Mouse (Mus musculus) layer of hippocampus, postnatal 36 days (tissue): ENCODE measurements around the gene Rpia. TPM values are rescaled to one million over a fixed set of nuclear protein-coding genes. Genes with fewer than 3 reads are reported as not detected.
A peak's percentile ranks its signal among the peaks of the same experiment; 100 is the strongest.
"Not testable (repeated sequence)": the region's sequence is repeated elsewhere in the genome, so short reads cannot be mapped to it uniquely, and the experiment has no call there.

Experiments
- DNase-seq, 2 experiments: peaks; one replicate each; pipeline ENCODE4 v3.0.0; 2022
- total RNA-seq, 2 experiments: library from RNA; stranded (reverse); gene quantifications; 2 replicates each; pipeline ENCODE4 v1.2.3; 2021

Rpia gene
- total RNA-seq: 10 to 100 TPM; 11.7 to 13.0 TPM

- peak; percentile 97 for DNase-seq
Observed at GRCm38 (mm10) chr6:70791824-70792535, at the start of gene Rpia. Gene Rpia, minus strand, starts transcription at chr6:70792232.

- no peak for DNase-seq
Observed at GRCm38 (mm10) chr6:70840281-70840680, 48.2 kb upstream of the Rpia start.

- DNase-seq: no peak
Observed at GRCm38 (mm10) chr6:70838532-70838931, 46.5 kb upstream of the Rpia start.

DNA sequence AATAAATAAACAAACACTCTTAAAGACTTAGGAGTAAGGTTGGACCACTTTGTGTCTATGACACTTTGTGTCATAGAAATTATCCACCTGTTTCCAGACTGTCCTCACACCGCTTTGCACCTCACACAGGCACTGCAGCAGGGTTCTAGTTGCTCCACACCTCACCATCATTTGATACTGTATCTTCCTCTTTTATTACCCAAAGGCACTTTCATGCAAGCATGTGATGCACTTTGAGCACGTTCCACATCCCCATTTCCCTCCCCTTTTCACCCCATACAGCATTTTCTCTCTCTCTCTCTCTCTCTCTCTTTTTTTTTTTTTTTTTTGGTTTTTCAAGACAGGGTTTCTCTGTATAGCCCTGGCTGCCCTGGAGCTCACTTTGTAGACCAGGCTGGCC lies 45.3 kb upstream of the Rpia start:
- DNase-seq: no peak

DNA sequence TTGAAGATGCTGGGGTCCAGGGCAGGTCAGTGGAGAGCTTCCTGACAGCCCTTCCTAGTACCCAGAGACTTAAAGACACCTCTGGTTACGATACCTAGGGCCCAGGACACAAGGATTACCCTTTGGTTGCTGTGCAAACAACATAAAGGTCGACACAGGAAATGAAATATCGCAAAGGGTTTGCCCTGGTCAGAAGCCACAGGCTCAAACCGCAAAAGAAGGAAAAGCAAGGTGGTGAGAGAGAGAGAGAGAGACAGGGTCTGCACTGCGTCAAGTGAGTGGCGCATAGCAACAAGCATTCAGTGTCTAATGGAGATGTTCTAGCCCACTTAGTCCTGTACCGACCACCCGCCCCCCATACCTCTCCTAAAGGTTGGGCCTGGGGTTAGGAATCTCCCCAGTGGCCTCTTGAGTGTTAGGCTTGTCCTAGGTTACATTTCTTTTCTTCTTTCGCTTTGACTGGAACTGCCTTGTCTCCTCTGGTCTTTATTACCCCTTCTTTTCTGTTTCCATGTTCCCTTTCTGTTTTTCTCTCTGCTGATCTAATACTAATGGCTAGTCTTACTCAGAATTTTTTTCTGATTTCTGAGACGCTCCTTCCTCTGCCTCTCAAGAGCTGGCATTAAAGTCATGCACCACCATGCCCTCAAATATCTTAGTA lies 39.3 kb upstream of the Rpia start:
- DNase-seq: no peak

DNA sequence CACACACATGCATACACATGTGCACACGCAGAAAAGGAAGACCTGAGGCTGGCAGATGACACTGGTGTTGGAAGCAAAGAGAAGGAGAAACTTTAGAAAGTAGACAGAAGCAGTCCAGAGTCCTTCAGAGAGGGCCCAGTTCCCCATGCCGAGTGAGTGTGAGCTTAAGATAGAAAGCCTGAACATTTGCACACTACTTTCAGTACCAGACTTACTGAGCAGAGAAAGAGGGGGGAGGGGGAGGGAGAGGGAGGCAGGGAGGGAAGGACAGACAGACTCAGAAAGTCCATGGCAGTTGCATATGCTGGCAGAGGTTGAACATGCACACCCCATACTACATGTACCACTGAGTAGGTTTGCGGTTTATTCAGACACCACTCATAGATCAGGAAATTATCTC lies 38.5 kb upstream of the Rpia start:
- DNase-seq: no peak

GRCm38 (mm10) chr6:70829451-70829850 lies 37.4 kb upstream of the Rpia start:
- DNase-seq: no peak

GRCm38 (mm10) chr6:70824987-70825337 lies 32.9 kb upstream of the Rpia start:
- DNase-seq: no peak

GRCm38 (mm10) chr6:70824085-70824986 lies 32.3 kb upstream of the Rpia start:
- peak; percentile 66 to 72 for DNase-seq

- not testable (repeated sequence) for DNase-seq
Observed at GRCm38 (mm10) chr6:70823277-70823676, 31.2 kb upstream of the Rpia start.

GRCm38 (mm10) chr6:70822386-70822910 lies 30.4 kb upstream of the Rpia start:
- DNase-seq: no peak

DNA sequence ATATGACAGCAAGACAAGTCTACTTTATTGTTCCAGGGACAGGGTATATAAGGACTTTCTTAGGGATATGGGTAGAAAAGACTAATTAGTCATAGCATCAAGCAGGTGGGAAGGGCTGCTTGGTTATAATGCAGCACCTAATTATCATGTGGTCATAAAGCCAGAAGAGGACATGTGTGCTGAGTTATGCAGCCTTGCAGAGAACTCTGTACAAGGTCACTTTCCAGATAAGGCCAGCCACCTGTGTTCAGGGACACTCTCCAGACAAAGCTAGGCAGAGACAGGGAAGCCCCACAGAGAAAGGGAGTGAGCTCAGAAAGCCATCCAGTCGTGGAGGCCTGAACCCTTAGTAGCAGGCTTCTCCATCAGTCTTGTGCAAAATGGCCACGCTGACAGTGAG lies 29.5 kb upstream of the Rpia start:
- no peak for DNase-seq

GRCm38 (mm10) chr6:70815471-70815870 lies 23.4 kb upstream of the Rpia start:
- no peak for DNase-seq

DNA sequence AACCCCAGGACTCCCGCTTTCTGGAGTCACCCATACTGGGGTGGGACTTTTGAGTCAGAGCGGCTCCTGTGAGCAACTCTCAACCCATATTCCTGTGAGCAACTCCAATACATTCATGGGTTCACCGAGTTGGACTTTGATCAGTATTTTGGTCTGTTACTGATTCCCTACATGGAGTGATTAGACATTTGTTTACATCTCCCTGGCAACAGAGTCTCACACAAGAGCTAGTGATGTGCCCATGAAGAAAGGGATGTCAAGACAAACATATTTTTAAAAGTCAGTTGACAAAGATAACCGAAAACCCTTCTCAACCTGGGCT lies 22.6 kb upstream of the Rpia start:
- no peak for DNase-seq

GRCm38 (mm10) chr6:70813921-70814628 lies 22.0 kb upstream of the Rpia start:
- no peak for DNase-seq

GRCm38 (mm10) chr6:70812526-70812895 lies 20.5 kb upstream of the Rpia start:
- DNase-seq: no peak

GRCm38 (mm10) chr6:70811557-70812525 lies 19.8 kb upstream of the Rpia start:
- DNase-seq: peak; percentile 73 to 79

DNA sequence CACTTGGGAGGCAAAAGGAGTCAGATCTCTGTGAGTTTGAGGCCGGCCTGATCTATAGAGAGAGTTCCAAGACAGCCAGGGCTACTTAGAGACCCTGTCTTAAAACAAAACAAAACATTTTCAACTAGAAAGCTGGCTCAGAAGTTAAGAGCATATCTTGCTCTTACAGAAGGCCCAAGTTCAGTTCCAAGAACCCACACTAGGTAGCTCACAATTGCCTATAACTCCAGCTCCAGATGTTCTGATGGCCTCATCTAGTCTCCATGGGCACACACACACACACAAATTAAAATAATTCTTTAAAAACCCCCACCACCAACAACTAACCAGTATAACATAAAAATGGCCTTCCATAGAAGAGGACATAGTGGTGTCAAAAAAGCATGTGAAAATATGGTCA lies 18.5 kb upstream of the Rpia start:
- no peak for DNase-seq

- no peak for DNase-seq
Observed at GRCm38 (mm10) chr6:70806514-70806912, 14.5 kb upstream of the Rpia start.

GRCm38 (mm10) chr6:70805820-70806513 lies 13.9 kb upstream of the Rpia start:
- peak; percentile 50 to 59 for DNase-seq

GRCm38 (mm10) chr6:70805267-70805666 lies 13.2 kb upstream of the Rpia start:
- DNase-seq: peak; percentile 25 to 50
